Mouse (Mus musculus): ENCODE results near the gene Gm2030.
"Not testable (repeated sequence)": the region's sequence is repeated elsewhere in the genome, so short reads cannot be mapped to it uniquely, and the experiment has no call there.

Gm2030 gene

DNA sequence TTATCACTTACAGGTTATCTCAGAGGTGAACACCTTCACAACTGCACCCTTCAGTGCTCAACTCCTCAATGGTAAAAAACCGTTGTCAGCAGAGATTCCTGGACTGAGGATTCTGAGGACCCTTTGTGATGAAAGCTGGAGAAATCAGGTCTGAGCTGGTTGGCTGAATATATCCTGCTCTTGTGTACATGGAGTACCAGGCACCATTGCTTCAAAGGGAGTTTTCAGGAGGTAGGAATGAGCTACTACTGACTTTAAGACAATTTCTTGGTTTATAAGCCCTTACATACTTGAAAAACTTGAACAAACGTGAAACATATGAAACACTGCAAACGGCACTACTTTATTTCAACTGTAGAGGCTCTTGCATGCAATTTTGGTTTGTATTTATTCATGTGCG, at the start of gene Gm2030:
Gene Gm2030 (minus strand): TSS at position 101 of the 400 bp plus-strand sequence.
- not testable (repeated sequence) for DNase-seq (ENCODE audit: low spot score in 2 of 2)

All from urinary bladder, adult 18-20 months (tissue).